Mouse (Mus musculus) lung, postnatal 0 days (tissue): ENCODE data around the gene Vps26c.

ENCODE experiments used
- CTCF ChIP-seq: IDR thresholded peaks from 2 replicates; pipeline ENCODE4 v1.5.1; 2016; ENCODE audit warnings: antibody characterized with exemption, mild to moderate bottlenecking
- EP300 ChIP-seq: IDR thresholded peaks from 2 replicates; pipeline ENCODE4 v1.6.1; 2016; ENCODE audit warnings: antibody characterized with exemption, mild to moderate bottlenecking, control low read depth

DNA sequence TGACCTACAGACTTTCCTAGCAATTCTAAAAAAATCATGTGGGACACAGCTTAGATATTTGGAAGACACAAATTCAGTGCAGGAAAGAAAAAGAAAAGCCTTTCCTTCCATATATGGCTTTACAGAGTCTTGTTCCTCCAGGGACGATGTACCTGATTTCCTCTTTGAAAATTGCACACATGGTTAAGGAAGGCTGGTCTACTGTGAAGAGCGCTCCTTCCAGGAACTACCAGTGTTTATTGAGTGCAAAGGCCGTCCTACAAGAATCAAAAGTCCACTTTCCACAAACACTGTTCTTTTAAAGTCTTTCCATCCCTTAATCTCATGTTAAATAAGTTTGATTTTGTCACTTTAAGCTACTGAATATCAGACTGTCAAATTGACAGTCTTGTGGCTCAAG lies 916 bp upstream of the Vps26c start:
- no peak for TF ChIP-seq CTCF
- TF ChIP-seq EP300: no peak
